ENCODE assay signal across 20 mouse cellular contexts in the genomic region with DNA sequence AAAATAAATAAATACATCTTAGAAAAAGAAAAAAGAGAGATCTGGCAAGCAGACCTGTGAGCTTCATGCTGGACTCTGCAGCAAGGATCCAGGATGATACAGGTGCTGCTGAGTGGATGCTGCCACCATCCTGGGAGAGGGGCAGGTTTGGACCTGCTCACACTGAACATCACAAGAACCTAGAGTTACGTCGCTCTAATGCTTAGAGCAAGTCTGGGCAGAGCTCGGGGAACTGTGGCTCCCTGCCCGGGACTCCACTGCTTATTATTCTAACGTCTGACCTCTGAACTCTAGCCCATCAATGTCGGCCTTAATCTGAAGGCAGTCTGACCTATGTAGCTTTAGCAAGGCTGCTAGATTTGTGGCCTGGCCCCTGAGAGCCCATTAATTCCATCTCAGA. TPM values are rescaled to one million over a fixed set of nuclear protein-coding genes. Genes with fewer than 3 reads are reported as not detected.
A peak's percentile ranks its signal among the peaks of the same experiment; 100 is the strongest.
DNase-seq lines count a peak whose midpoint lies in the region; ATAC-seq lines count a peak whose summit lies in the region.
"Had no signal": no experiment of that assay in that cellular context is flagged by ENCODE, and none has a peak within 500 bp of the region (broad histone marks: within the 10 kb centered on the region; RNA-seq: fewer than 3 reads in every experiment).

No protein-coding gene starts in this region.

- no peak overlapping the region for H3K4me3 ChIP-seq in forebrain, embryonic 12.5 days (replicated peaks)
- H3K4me3 ChIP-seq in forebrain, embryonic 13.5 days = no peak overlapping the region
- no peak overlapping the region for H3K4me3 ChIP-seq in midbrain, embryonic 11.5 days (ENCODE audit: low read depth, low read length)
- no peak overlapping the region for H3K4me3 ChIP-seq in midbrain, embryonic 14.5 days (replicated peaks; ENCODE audit: low read depth, low read length)
- H3K4me3 ChIP-seq in stomach, embryonic 16.5 days (replicated peaks; ENCODE audit: low read length) = no peak overlapping the region
- H3K4me3 ChIP-seq: heart, embryonic 12.5 days; layer of hippocampus, adult 2 months; neural tube, embryonic 12.5 days had no signal

- no peak overlapping the region for H3K9ac ChIP-seq in forebrain, embryonic 12.5 days
- H3K9ac ChIP-seq in forebrain, embryonic 13.5 days = no peak overlapping the region
- H3K9ac ChIP-seq in midbrain, embryonic 11.5 days (ENCODE audit: low read length) = no peak overlapping the region
- no peak overlapping the region; the same call in 1 of the 2 replicates for H3K9ac ChIP-seq in midbrain, embryonic 14.5 days (replicated peaks; ENCODE audit: low read length)
- no peak overlapping the region for H3K9ac ChIP-seq in stomach, embryonic 16.5 days (ENCODE audit: low read length)
- H3K9ac ChIP-seq: heart, embryonic 12.5 days; neural tube, embryonic 12.5 days had no signal

- no peaks in the 10 kb centered on the region for H3K27me3 ChIP-seq in forebrain, embryonic 12.5 days
- H3K27me3 ChIP-seq in forebrain, embryonic 13.5 days = no peaks in the 10 kb centered on the region
- H3K27me3 ChIP-seq in midbrain, embryonic 11.5 days (ENCODE audit: control insufficient read depth, insufficient read depth, low read length) = no peaks in the 10 kb centered on the region
- no peaks in the 10 kb centered on the region for H3K27me3 ChIP-seq in midbrain, embryonic 14.5 days (ENCODE audit: control insufficient read depth, insufficient read depth, low read length)
- H3K27me3 ChIP-seq in stomach, embryonic 16.5 days (ENCODE audit: control insufficient read depth, insufficient read depth, low read length) = no peaks in the 10 kb centered on the region
- H3K27me3 ChIP-seq: CH12.LX; heart, embryonic 12.5 days; neural tube, embryonic 12.5 days had no signal

- 63% methylated on average over 6 of the region's 6 CpGs for WGBS in forebrain, embryonic 12.5 days
- 62% methylated on average over 6 of the region's 6 CpGs for WGBS in forebrain, embryonic 13.5 days
- 46% methylated on average over 6 of the region's 6 CpGs for WGBS in midbrain, embryonic 11.5 days
- 39% methylated on average over 6 of the region's 6 CpGs for WGBS in midbrain, embryonic 14.5 days
- WGBS in stomach, embryonic 16.5 days = 31% methylated on average over 6 of the region's 6 CpGs

- no peak overlapping the region for H3K4me2 ChIP-seq in forebrain, embryonic 12.5 days
- H3K4me2 ChIP-seq in forebrain, embryonic 13.5 days = no peak overlapping the region
- H3K4me2 ChIP-seq in midbrain, embryonic 11.5 days = no peak overlapping the region
- H3K4me2 ChIP-seq in midbrain, embryonic 14.5 days (ENCODE audit: low read length) = no peak overlapping the region
- H3K4me2 ChIP-seq in stomach, embryonic 16.5 days (ENCODE audit: low read depth, low read length) = no peak overlapping the region
- H3K4me2 ChIP-seq: heart, embryonic 12.5 days; neural tube, embryonic 12.5 days had no signal

- peaks cover 6% of the 10 kb centered on the region; the same call in 1 of the 2 replicates for H3K4me1 ChIP-seq in forebrain, embryonic 12.5 days
- H3K4me1 ChIP-seq in forebrain, embryonic 13.5 days = peaks cover 5% of the 10 kb centered on the region; the same call in 1 of the 2 replicates
- peaks cover 2% of the 10 kb centered on the region; the same call in 1 of the 2 replicates for H3K4me1 ChIP-seq in midbrain, embryonic 11.5 days (ENCODE audit: control insufficient read depth, insufficient read depth, low read length)
- H3K4me1 ChIP-seq in midbrain, embryonic 14.5 days (ENCODE audit: control insufficient read depth, insufficient read depth, low read length) = peaks cover 8% of the 10 kb centered on the region; the same call in 1 of the 2 replicates
- H3K4me1 ChIP-seq in stomach, embryonic 16.5 days (ENCODE audit: control insufficient read depth, insufficient read depth, low read length) = no peaks in the 10 kb centered on the region
- H3K4me1 ChIP-seq: heart, embryonic 12.5 days; neural tube, embryonic 12.5 days had no signal

- peak; percentile 16; the same call in 1 of the 2 replicates for ATAC-seq in forebrain, embryonic 12.5 days (ENCODE audit: low FRiP score)
- ATAC-seq in forebrain, embryonic 13.5 days = no peak
- peak; percentile 40; the same call in 1 of the 2 replicates for ATAC-seq in midbrain, embryonic 11.5 days (ENCODE audit: low FRiP score)
- no peak for ATAC-seq in midbrain, embryonic 14.5 days (ENCODE audit: low FRiP score, low TSS enrichment)
- ATAC-seq in stomach, embryonic 16.5 days (ENCODE audit: insufficient read depth, low FRiP score) = peak; percentile 44; the same call in 1 of the 2 replicates

- H3K9me3 ChIP-seq in forebrain, embryonic 12.5 days = no peaks in the 10 kb centered on the region
- H3K9me3 ChIP-seq in forebrain, embryonic 13.5 days (replicated peaks) = no peaks in the 10 kb centered on the region
- no peaks in the 10 kb centered on the region for H3K9me3 ChIP-seq in midbrain, embryonic 11.5 days (ENCODE audit: control insufficient read depth, low read length)
- no peaks in the 10 kb centered on the region for H3K9me3 ChIP-seq in midbrain, embryonic 14.5 days (ENCODE audit: control insufficient read depth, low read length)
- H3K9me3 ChIP-seq in stomach, embryonic 16.5 days (replicated peaks; ENCODE audit: control insufficient read depth, low read length) = no peaks in the 10 kb centered on the region
- H3K9me3 ChIP-seq: heart, embryonic 12.5 days; neural tube, embryonic 12.5 days had no signal

- H3K27ac ChIP-seq in forebrain, embryonic 12.5 days = peak overlapping the region; percentile 43; the same call in 1 of the 2 replicates
- no peak overlapping the region for H3K27ac ChIP-seq in forebrain, embryonic 13.5 days
- H3K27ac ChIP-seq in midbrain, embryonic 11.5 days (ENCODE audit: low read depth, low read length) = no peak overlapping the region
- no peak overlapping the region for H3K27ac ChIP-seq in midbrain, embryonic 14.5 days (replicated peaks; ENCODE audit: low read depth, low read length)
- H3K27ac ChIP-seq in stomach, embryonic 16.5 days (ENCODE audit: low read length) = no peak overlapping the region
- H3K27ac ChIP-seq: kidney, postnatal 0 days; layer of hippocampus, adult 2 months; neural tube, embryonic 12.5 days had no signal

- no peak for DNase-seq in midbrain, embryonic 11.5 days (ENCODE audit: low spot score, missing footprints)
- DNase-seq in midbrain, embryonic 14.5 days = no peak
- DNase-seq in embryo, embryonic 10.5 days (ENCODE audit: low spot score) = peak; percentile 64
- no peak for DNase-seq in cerebellum, adult 9-10 months
- DNase-seq: adrenal gland, postnatal 36 days; cerebellum, adult 9-11 months; heart, postnatal 36 days; liver; lung, adult 18-20 months; thymus, postnatal 14 days had no signal

- peaks cover 60% of the 10 kb centered on the region for H3K36me3 ChIP-seq in forebrain, embryonic 12.5 days (replicated peaks)
- H3K36me3 ChIP-seq in forebrain, embryonic 13.5 days (ENCODE audit: poor library complexity, severe bottlenecking) = peaks cover 63% of the 10 kb centered on the region
- peaks cover 39% of the 10 kb centered on the region for H3K36me3 ChIP-seq in midbrain, embryonic 11.5 days (ENCODE audit: control insufficient read depth, insufficient read depth, low read length)
- peaks cover 58% of the 10 kb centered on the region for H3K36me3 ChIP-seq in midbrain, embryonic 14.5 days (ENCODE audit: control insufficient read depth, insufficient read depth, low read length)
- H3K36me3 ChIP-seq in stomach, embryonic 16.5 days (ENCODE audit: control insufficient read depth, insufficient read depth, low read length) = peaks cover 25% of the 10 kb centered on the region

RNA-seq across cellular contexts. Expression of gene Gtf2h4, which starts 7.1 kb away (rescaled TPM):
- polyA plus RNA-seq in forebrain, embryonic 12.5 days (2016; fragmentation: Nextera tagmentation; extraction: Ambion mirVana) = 39.0 and 40.7 TPM in 2 replicates
- 36.3 and 42.6 TPM in 2 replicates for polyA plus RNA-seq in forebrain, embryonic 13.5 days (2015; fragmentation: Nextera tagmentation; extraction: Ambion mirVana)
- polyA plus RNA-seq in midbrain, embryonic 11.5 days (2014; fragmentation: Nextera tagmentation; extraction: Ambion mirVana) = 39.3 TPM in 2 replicates
- 23.6 and 25.5 TPM in 2 replicates for polyA plus RNA-seq in midbrain, embryonic 14.5 days (2014; fragmentation: Nextera tagmentation; extraction: Ambion mirVana)
- polyA plus RNA-seq in stomach, embryonic 16.5 days (2015; fragmentation: Nextera tagmentation; extraction: Ambion mirVana) = 38.6 and 41.5 TPM in 2 replicates

RNA-seq across cellular contexts. Expression of gene Vars2, which starts 13.2 kb away (rescaled TPM):
- polyA plus RNA-seq in forebrain, embryonic 12.5 days (2016; fragmentation: Nextera tagmentation; extraction: Ambion mirVana) = 16.8 and 22.3 TPM in 2 replicates
- polyA plus RNA-seq in forebrain, embryonic 13.5 days (2015; fragmentation: Nextera tagmentation; extraction: Ambion mirVana) = 12.7 and 17.0 TPM in 2 replicates
- polyA plus RNA-seq in midbrain, embryonic 11.5 days (2014; fragmentation: Nextera tagmentation; extraction: Ambion mirVana) = 9.8 and 10.5 TPM in 2 replicates
- 9.5 and 14.8 TPM in 2 replicates for polyA plus RNA-seq in midbrain, embryonic 14.5 days (2014; fragmentation: Nextera tagmentation; extraction: Ambion mirVana)
- polyA plus RNA-seq in stomach, embryonic 16.5 days (2015; fragmentation: Nextera tagmentation; extraction: Ambion mirVana) = 17.2 and 17.4 TPM in 2 replicates

RNA-seq across cellular contexts. Expression of gene Ddr1, which starts 23.8 kb away (rescaled TPM):
- 176 and 185 TPM in 2 replicates for polyA plus RNA-seq in forebrain, embryonic 12.5 days (2016; fragmentation: Nextera tagmentation; extraction: Ambion mirVana)
- polyA plus RNA-seq in forebrain, embryonic 13.5 days (2015; fragmentation: Nextera tagmentation; extraction: Ambion mirVana) = 153 and 169 TPM in 2 replicates
- polyA plus RNA-seq in midbrain, embryonic 11.5 days (2014; fragmentation: Nextera tagmentation; extraction: Ambion mirVana) = 78.4 and 92.1 TPM in 2 replicates
- 52.9 and 87.2 TPM in 2 replicates for polyA plus RNA-seq in midbrain, embryonic 14.5 days (2014; fragmentation: Nextera tagmentation; extraction: Ambion mirVana)
- 81.5 and 86.5 TPM in 2 replicates for polyA plus RNA-seq in stomach, embryonic 16.5 days (2015; fragmentation: Nextera tagmentation; extraction: Ambion mirVana)

RNA-seq across cellular contexts. Expression of gene Mucl3, which starts 37.1 kb away (rescaled TPM):
- polyA plus RNA-seq in forebrain, embryonic 12.5 days (2016; fragmentation: Nextera tagmentation; extraction: Ambion mirVana) = 0.09 TPM in 1 of 2 replicates, not detected in the other
- 0.06 TPM in 1 of 2 replicates, not detected in the other for polyA plus RNA-seq in forebrain, embryonic 13.5 days (2015; fragmentation: Nextera tagmentation; extraction: Ambion mirVana)
- 0.14 TPM in 1 of 2 replicates, not detected in the other for polyA plus RNA-seq in midbrain, embryonic 11.5 days (2014; fragmentation: Nextera tagmentation; extraction: Ambion mirVana)
- polyA plus RNA-seq in midbrain, embryonic 14.5 days (2014; fragmentation: Nextera tagmentation; extraction: Ambion mirVana) = not detected in 2 replicates
- 71.0 and 145 TPM in 2 replicates for polyA plus RNA-seq in stomach, embryonic 16.5 days (2015; fragmentation: Nextera tagmentation; extraction: Ambion mirVana)
- polyA plus RNA-seq: gonadal fat pad, adult 2 months; neural tube, embryonic 12.5 days had no signal

RNA-seq across cellular contexts. Expression of gene Gm9573, which starts 54.2 kb away (rescaled TPM):
- polyA plus RNA-seq in forebrain, embryonic 12.5 days (2016; fragmentation: Nextera tagmentation; extraction: Ambion mirVana) = not detected in 2 replicates
- not detected in 2 replicates for polyA plus RNA-seq in forebrain, embryonic 13.5 days (2015; fragmentation: Nextera tagmentation; extraction: Ambion mirVana)
- polyA plus RNA-seq in midbrain, embryonic 11.5 days (2014; fragmentation: Nextera tagmentation; extraction: Ambion mirVana) = not detected in 2 replicates
- polyA plus RNA-seq in midbrain, embryonic 14.5 days (2014; fragmentation: Nextera tagmentation; extraction: Ambion mirVana) = not detected in 2 replicates
- 2.9 and 4.5 TPM in 2 replicates for polyA plus RNA-seq in stomach, embryonic 16.5 days (2015; fragmentation: Nextera tagmentation; extraction: Ambion mirVana)
- polyA plus RNA-seq: heart, embryonic 12.5 days; intestine, embryonic 14.5 days; kidney, postnatal 0 days; neural tube, embryonic 12.5 days had no signal

Comparison
In these comparisons a context has a peak if more than half of its experiments do, and no peak if none do; other contexts are left out.
1. ATAC-seq: peak in forebrain, embryonic 12.5 days (single experiment), midbrain, embryonic 11.5 days (single experiment) and stomach, embryonic 16.5 days (single experiment); none in forebrain, embryonic 13.5 days (single experiment) and midbrain, embryonic 14.5 days (single experiment).